Mouse (Mus musculus) thymus, postnatal 0 days (tissue): ENCODE results near the gene Usp29. TPM values are rescaled to one million over a fixed set of nuclear protein-coding genes. Genes with fewer than 3 reads are reported as not detected.

ENCODE experiments used
- DNase-seq: peaks from one replicate; pipeline ENCODE4 v3.0.0-alpha.2; 2015; ENCODE audit warnings: low spot score
- polyA plus RNA-seq: library from polyadenylated mRNA; unstranded; fragments of >200 nt; fragmentation: Nextera tagmentation; extraction: Ambion mirVana; gene quantifications from 2 replicates; pipeline ENCODE4 v1.2.1, GENCODE M21; 2015

The Usp29 gene
- polyA plus RNA-seq, 1 experiment from 2014 or later: 0.23 TPM

- DNase-seq: no peak
These were observed 84.6 kb downstream of the Usp29 start for GRCm38 (mm10) chr7:6814971-6815370.

- DNase-seq: no peak
These were observed 86.5 kb downstream of the Usp29 start for GRCm38 (mm10) chr7:6816706-6817376.

- DNase-seq: no peak
These were observed 89.9 kb downstream of the Usp29 start for GRCm38 (mm10) chr7:6820296-6820695.

GRCm38 (mm10) chr7:6822633-6823032 is 92.3 kb downstream of the Usp29 start:
- DNase-seq: no peak

- no peak for DNase-seq
These were observed 93.3 kb downstream of the Usp29 start for GRCm38 (mm10) chr7:6823673-6824072.

- DNase-seq: no peak
These were observed 95.7 kb downstream of the Usp29 start for GRCm38 (mm10) chr7:6825966-6826647.

DNA sequence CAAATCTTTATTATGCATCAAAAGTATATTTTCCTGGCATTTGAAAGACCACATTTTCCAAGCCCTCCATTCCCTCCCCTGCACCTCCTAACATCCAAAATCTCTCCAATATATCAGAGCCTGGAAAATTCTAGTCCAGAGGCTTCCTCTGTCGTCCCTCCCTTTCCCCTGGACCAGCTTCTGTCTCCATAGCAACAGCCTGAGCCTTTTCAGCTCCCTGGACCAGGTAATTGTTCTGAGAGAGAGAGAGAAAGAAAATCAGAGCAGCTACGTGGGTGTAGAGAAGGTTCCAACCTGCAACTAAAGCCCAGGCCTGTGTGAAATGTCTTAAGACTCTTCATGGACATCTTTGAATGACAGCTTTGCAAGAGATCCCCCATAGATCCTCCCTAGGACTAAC is 98.8 kb downstream of the Usp29 start:
- DNase-seq: no peak

- no peak for DNase-seq
These were observed 104.6 kb downstream of the Usp29 start for GRCm38 (mm10) chr7:6834950-6835349.

DNA sequence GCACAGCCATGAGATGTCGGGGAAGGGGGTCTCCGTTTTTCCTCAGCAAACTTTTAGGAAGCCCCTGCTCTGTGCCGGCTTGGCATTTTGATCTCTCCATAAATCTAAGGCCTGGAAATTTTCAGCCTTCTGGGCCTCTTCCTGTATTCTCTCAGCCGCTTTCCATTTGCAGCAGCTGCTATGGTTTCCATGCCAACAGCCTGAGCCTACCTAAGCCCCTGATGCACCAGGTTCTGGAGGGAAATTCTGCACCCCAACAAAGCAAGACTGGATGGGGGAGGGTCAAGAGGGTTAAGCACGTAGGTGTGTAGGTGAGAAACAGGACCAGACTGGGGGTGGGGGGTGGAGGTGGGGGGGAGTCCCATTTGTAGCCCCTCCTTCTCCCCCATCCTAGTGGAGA is 105.0 kb downstream of the Usp29 start:
- no peak for DNase-seq

- no peak for DNase-seq
These were observed 107.0 kb downstream of the Usp29 start for GRCm38 (mm10) chr7:6837297-6837925.

- DNase-seq: no peak
These were observed 107.7 kb downstream of the Usp29 start for GRCm38 (mm10) chr7:6837926-6838554.

- no peak for DNase-seq
These were observed 110.5 kb downstream of the Usp29 start for GRCm38 (mm10) chr7:6840860-6841259.

GRCm38 (mm10) chr7:6849495-6849894 is 119.1 kb downstream of the Usp29 start:
- no peak for DNase-seq

DNA sequence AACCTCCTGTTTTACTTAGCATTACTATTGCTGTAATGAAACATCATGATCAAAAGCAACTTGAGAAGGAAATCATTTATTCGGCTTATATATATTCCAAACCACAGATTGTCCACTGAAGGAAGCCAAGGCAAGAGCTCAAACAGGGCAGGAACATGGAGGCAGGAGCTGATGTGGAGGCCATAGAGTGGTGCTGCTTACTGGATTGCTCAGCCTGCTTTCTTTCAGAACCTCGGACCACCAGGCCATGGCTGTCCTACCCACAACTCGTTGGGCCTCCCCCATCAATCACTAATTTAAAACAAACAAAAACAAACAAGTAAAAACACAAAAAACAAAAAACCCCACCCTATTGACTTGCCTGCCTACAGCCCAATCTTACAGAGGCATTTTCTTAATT is 119.9 kb downstream of the Usp29 start:
- no peak for DNase-seq

- DNase-seq: no peak
These were observed 120.9 kb downstream of the Usp29 start for GRCm38 (mm10) chr7:6851256-6851655.

- DNase-seq: no peak
These were observed 121.5 kb downstream of the Usp29 start for GRCm38 (mm10) chr7:6851717-6852503.

DNA sequence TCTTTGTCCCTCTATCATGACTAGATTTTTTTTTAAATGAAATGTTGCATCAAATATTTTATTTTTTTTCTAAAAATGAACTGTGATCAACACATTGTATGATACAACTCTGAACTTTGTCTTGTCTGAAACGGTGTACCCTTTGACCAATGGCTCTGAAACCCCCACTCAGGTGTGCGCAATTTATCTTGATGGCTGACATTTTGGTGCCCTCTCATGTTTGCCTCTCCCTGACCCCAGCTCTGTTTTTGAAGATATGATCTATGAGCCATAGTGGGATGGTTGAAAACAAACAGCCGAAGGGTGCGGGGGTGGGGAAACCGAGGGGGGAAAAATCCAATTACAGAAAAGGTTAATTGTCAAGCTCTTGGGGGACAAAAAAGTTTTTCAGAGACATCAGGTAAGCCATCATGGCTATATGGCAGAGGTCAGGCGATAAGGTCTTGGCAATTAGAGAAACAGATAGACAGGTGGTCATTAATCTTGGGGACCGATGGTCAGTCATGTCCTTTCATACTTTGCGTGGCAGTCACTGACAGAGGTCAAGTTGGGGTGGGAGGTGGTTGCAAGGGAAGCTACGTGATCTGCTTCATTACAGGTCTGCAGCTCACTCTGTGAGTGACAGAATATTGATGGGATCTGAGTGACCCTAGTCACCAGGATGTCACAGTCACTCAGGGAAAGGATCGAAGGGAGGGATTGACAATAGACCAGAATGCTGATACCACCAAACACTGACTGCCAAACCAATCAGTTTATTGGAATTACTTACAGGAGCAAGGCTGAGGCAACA is 125.4 kb downstream of the Usp29 start:
- no peak for DNase-seq

GRCm38 (mm10) chr7:6858694-6859270 is 128.4 kb downstream of the Usp29 start:
- DNase-seq: no peak

GRCm38 (mm10) chr7:6860689-6861088 is 130.3 kb downstream of the Usp29 start:
- no peak for DNase-seq

DNA sequence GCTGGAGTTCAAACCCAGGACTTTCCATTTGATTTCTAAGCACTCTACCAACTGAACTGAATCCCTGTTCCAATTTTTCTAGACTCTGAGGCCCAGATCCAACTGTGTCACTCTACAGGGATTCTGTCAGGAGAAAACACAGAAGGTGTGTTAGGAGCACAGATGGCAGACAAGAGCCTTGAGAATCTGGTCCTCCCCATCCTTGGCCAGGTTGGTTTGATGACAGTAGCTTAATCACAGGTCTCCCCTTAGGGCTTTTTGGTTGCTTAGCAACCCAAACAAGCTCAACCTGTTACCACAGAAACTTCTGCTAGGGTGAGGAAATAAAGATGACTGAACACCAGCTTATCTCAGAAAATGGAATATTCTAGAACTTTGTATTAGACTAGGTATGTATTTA is 136.0 kb downstream of the Usp29 start:
- no peak for DNase-seq
